Mouse (Mus musculus) left cerebral cortex, postnatal 4 days (tissue): ENCODE measurements around the gene Defb36. TPM values are rescaled to one million over a fixed set of nuclear protein-coding genes. Genes with fewer than 3 reads are reported as not detected.
A peak's percentile ranks its signal among the peaks of the same experiment; 100 is the strongest.

Experiments
- DNase-seq: peaks from one replicate; pipeline ENCODE4 v3.0.0-alpha.2; 2022
- intact Hi-C: fragments of 180-260 bp; cut with DNase I; formaldehyde crosslinking; loops from one replicate; pipeline ENCODE4 v1.15.1; 2025
- total RNA-seq, 2 experiments: library from RNA; stranded (reverse); gene quantifications; 2 replicates each; pipeline ENCODE4 v1.2.3; 2021

Gene Defb36
- total RNA-seq, 2 experiments from 2014 or later, result not detected

- no peak for DNase-seq
- intact Hi-C loops, result no loop called here
Observed at GRCm38 (mm10) chr2:152620367-152621134, 16.4 kb downstream of the Defb36 start.

- no peak for DNase-seq
- intact Hi-C loops, result no loop called here
Observed at GRCm38 (mm10) chr2:152622151-152622550, 18.0 kb downstream of the Defb36 start.

- DNase-seq, result no peak
Observed at GRCm38 (mm10) chr2:152622953-152623352, 18.8 kb downstream of the Defb36 start, which contains the start of gene Defb25. Defb25 (minus strand) TSS chr2:152623053.

GRCm38 (mm10) chr2:152624566-152624965 lies 20.4 kb downstream of the Defb36 start:
- intact Hi-C loops, result no loop called here
- no peak for DNase-seq

More at GRCm38 (mm10) chr2:152622953-152623352, 18.8 kb downstream of the Defb36 start, which contains the start of gene Defb25:
- intact Hi-C loops, result no loop called here

GRCm38 (mm10) chr2:152625256-152625655 lies 21.1 kb downstream of the Defb36 start:
- intact Hi-C loops, result no loop called here
- no peak for DNase-seq

GRCm38 (mm10) chr2:152626774-152627591 lies 22.9 kb downstream of the Defb36 start, which contains the start of gene Rem1:
Rem1 (plus strand) TSS chr2:152626951.
- no peak for DNase-seq
- intact Hi-C loops, result no loop called here

- DNase-seq, result no peak
- intact Hi-C loops, result no loop called here
Observed at GRCm38 (mm10) chr2:152628066-152628465, 23.9 kb downstream of the Defb36 start.

GRCm38 (mm10) chr2:152629239-152629638 lies 25.1 kb downstream of the Defb36 start:
- no peak for DNase-seq
- intact Hi-C loops, result no loop called here

GRCm38 (mm10) chr2:152629904-152630303 lies 25.8 kb downstream of the Defb36 start:
- DNase-seq, result no peak
- intact Hi-C loops, result no loop called here

GRCm38 (mm10) chr2:152633334-152633733 lies 29.2 kb downstream of the Defb36 start:
- no peak for DNase-seq

GRCm38 (mm10) chr2:152634311-152634710 lies 30.2 kb downstream of the Defb36 start:
- no peak for DNase-seq
- intact Hi-C loops, result no loop called here

More at GRCm38 (mm10) chr2:152633334-152633733, 29.2 kb downstream of the Defb36 start:
- intact Hi-C loops, result no loop called here

- DNase-seq, result peak; percentile 21
- intact Hi-C loops, result no loop called here
Observed at GRCm38 (mm10) chr2:152636246-152637005, 32.3 kb downstream of the Defb36 start.

- intact Hi-C loops, result no loop called here
- no peak for DNase-seq
Observed at GRCm38 (mm10) chr2:152637006-152637322, 32.8 kb downstream of the Defb36 start.

- no peak for DNase-seq
- intact Hi-C loops, result no loop called here
Observed at GRCm38 (mm10) chr2:152637381-152637780, 33.3 kb downstream of the Defb36 start.

- DNase-seq, result no peak
- intact Hi-C loops, result no loop called here
Observed at GRCm38 (mm10) chr2:152638865-152639264, 34.7 kb downstream of the Defb36 start.

GRCm38 (mm10) chr2:152639406-152640113 lies 35.4 kb downstream of the Defb36 start:
- no peak for DNase-seq
- intact Hi-C loops, result no loop called here

GRCm38 (mm10) chr2:152652901-152653620 lies 48.9 kb downstream of the Defb36 start:
- intact Hi-C loops, result no loop called here
- no peak for DNase-seq

GRCm38 (mm10) chr2:152653874-152654715 lies 50.0 kb downstream of the Defb36 start:
- intact Hi-C loops, result no loop called here

GRCm38 (mm10) chr2:152657398-152657797 lies 53.3 kb downstream of the Defb36 start:
- DNase-seq, result no peak
- intact Hi-C loops, result loop anchor here (5.0 kb wide), 1 partner anchor 40 kb away; no protein-coding TSS in a partner anchor

More at GRCm38 (mm10) chr2:152653874-152654715, 50.0 kb downstream of the Defb36 start:
- DNase-seq, result no peak
